Mouse (Mus musculus): ENCODE measurements at regions not wholly inside any gene's neighbourhood (a gene's known extent, or its start where the extent isn't known, plus 50 kb on each side); places are given as distances from the start of the nearest gene placed in this dataset.

- H3K27me3 ChIP-seq (ENCODE audit: control insufficient read depth, insufficient read depth, low read length) = no peaks in the 10 kb centered on the region
- H3K9me3 ChIP-seq (ENCODE audit: control insufficient read depth, low read length) = no peaks in the 10 kb centered on the region
- H3K9ac ChIP-seq (ENCODE audit: low read length) = no peak overlapping the region
- 87% methylated on average over 19 of the region's 19 CpGs for WGBS
- H3K4me1 ChIP-seq (ENCODE audit: control insufficient read depth in 2 of 2, insufficient read depth in 2 of 2, low read length in 2 of 2) = peaks cover 2 to 3% of the 10 kb centered on the region in 2 experiments; a peak in 1 of 4 replicates
- ATAC-seq (ENCODE audit: insufficient number of reproducible peaks, insufficient read depth, low FRiP score, low read depth) = no peak
- H3K4me2 ChIP-seq (ENCODE audit: low read length) = no peak overlapping the region
- H3K36me3 ChIP-seq (ENCODE audit: control insufficient read depth, insufficient read depth, low read length) = no peaks in the 10 kb centered on the region
- H3K27ac ChIP-seq (replicated peaks in 1 of 2; ENCODE audit: control insufficient read depth in 1 of 2, insufficient read depth in 1 of 2, low read depth in 2 of 2, low read length in 2 of 2) = no peak overlapping the region
- H3K4me3 ChIP-seq (ENCODE audit: control insufficient read depth in 1 of 2, insufficient read depth in 1 of 2, low read depth in 1 of 2, low read length in 2 of 2) = no peak overlapping the region
These were observed 49.8 kb upstream of the Cpsf6 start for GRCm38 (mm10) chr10:117429459-117430183.
